Mouse (Mus musculus) frontal cortex, adult (tissue): ENCODE results near the gene Syt1.

Source experiments
- ATAC-seq: cut with Nextera tagmentation; 2 replicates; pipeline ENCODE4 v1.9.2; 2017; ENCODE audit warnings: mild to moderate bottlenecking, moderate library complexity, mixed read lengths; ENCODE audit not compliant: low TSS enrichment

Syt1 gene

GRCm38 (mm10) chr10:108763722-108764121 lies 247.1 kb downstream of the Syt1 start:
- ATAC-seq, result peak; percentile 36

- ATAC-seq, result peak; percentile 33; the same call in 1 of the 2 replicates
These were observed 257.5 kb downstream of the Syt1 start for GRCm38 (mm10) chr10:108753304-108753703.

- ATAC-seq, result peak; percentile 45; the same call in 1 of the 2 replicates
These were observed 267.0 kb downstream of the Syt1 start for GRCm38 (mm10) chr10:108743759-108744158.

GRCm38 (mm10) chr10:108733982-108734381 lies 276.8 kb downstream of the Syt1 start:
- no peak; the same call in 1 of the 2 replicates for ATAC-seq

- ATAC-seq, result no peak
These were observed 281.8 kb downstream of the Syt1 start for GRCm38 (mm10) chr10:108728961-108729360.

GRCm38 (mm10) chr10:108726391-108726790 lies 284.4 kb downstream of the Syt1 start:
- peak; percentile 49 for ATAC-seq

GRCm38 (mm10) chr10:108724878-108725277 lies 285.9 kb downstream of the Syt1 start:
- ATAC-seq, result no peak

GRCm38 (mm10) chr10:108710514-108710913 lies 300.3 kb downstream of the Syt1 start:
- peak; percentile 88 for ATAC-seq

GRCm38 (mm10) chr10:108705658-108706057 lies 305.1 kb downstream of the Syt1 start:
- ATAC-seq, result no peak

GRCm38 (mm10) chr10:108701361-108702128 lies 309.2 kb downstream of the Syt1 start:
- no peak for ATAC-seq

- no peak for ATAC-seq
These were observed 310.8 kb downstream of the Syt1 start, which contains the start of gene Gm5136 for GRCm38 (mm10) chr10:108699946-108700345. Gene Gm5136, minus strand, starts transcription at chr10:108700160.

GRCm38 (mm10) chr10:108697062-108697461 lies 313.7 kb downstream of the Syt1 start:
- peak; percentile 62 for ATAC-seq

- ATAC-seq, result peak; percentile 55
These were observed 319.8 kb downstream of the Syt1 start for GRCm38 (mm10) chr10:108690954-108691353.

GRCm38 (mm10) chr10:108686696-108687095 lies 324.1 kb downstream of the Syt1 start:
- ATAC-seq, result no peak

- peak; percentile 20; the same call in 1 of the 2 replicates for ATAC-seq
These were observed 330.9 kb downstream of the Syt1 start for GRCm38 (mm10) chr10:108679675-108680390.

- ATAC-seq, result peak; percentile 21; the same call in 1 of the 2 replicates
These were observed 333.7 kb downstream of the Syt1 start for GRCm38 (mm10) chr10:108677053-108677452.

GRCm38 (mm10) chr10:108668944-108669343 lies 341.8 kb downstream of the Syt1 start:
- ATAC-seq, result peak; percentile 62

GRCm38 (mm10) chr10:108660295-108660694 lies 350.5 kb downstream of the Syt1 start:
- no peak for ATAC-seq

GRCm38 (mm10) chr10:108658300-108658699 lies 352.5 kb downstream of the Syt1 start:
- peak; percentile 56 for ATAC-seq

- ATAC-seq, result no peak
These were observed 353.1 kb downstream of the Syt1 start for GRCm38 (mm10) chr10:108657669-108658068.

- ATAC-seq, result peak; percentile 64
These were observed 353.9 kb downstream of the Syt1 start for GRCm38 (mm10) chr10:108656898-108657297.

GRCm38 (mm10) chr10:108655074-108655473 lies 355.7 kb downstream of the Syt1 start:
- no peak for ATAC-seq

- no peak for ATAC-seq
These were observed 358.0 kb downstream of the Syt1 start for GRCm38 (mm10) chr10:108652831-108653230.
